ENCODE assay signal across 8 mouse cellular contexts in the genomic region with DNA sequence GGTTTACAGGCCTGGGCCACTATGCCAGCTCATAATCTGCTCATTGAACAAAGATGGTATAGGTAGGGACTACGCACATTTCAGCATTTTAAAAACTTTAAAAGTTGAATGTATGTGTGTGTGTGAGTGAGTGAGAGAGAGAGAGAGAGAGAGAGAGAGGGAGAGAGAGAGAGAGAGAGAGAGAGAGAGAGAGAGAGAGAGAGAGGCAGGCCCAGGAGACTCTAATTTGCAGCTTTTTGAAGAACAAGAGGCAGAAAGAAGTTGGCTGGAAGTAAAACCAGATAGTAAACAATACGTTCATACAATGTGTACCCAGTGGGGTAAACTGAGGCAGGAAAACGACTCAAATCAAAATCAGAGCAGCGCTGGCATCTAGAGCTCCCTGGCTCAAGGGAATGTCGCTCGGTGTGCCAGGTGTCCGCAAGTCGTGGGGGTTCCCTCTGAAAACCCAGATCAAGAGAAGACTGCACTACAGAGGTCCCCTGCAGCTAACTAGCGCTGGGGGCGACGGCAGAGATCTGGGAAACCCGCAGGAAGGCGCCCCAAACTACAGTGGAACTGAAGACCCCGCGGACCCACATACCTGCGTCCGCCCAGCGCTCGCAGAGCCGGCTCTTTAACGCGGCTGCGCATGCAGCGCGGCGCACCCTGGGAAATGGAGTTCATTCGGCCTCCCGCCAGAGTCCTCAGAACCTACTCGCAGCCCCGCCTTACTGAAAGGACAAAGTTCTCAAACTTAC. TPM values are rescaled to one million over a fixed set of nuclear protein-coding genes. Genes with fewer than 3 reads are reported as not detected.
DNase-seq lines count a peak whose midpoint lies in the region; ATAC-seq and TF ChIP-seq lines count a peak whose summit lies in the region.

A gene (minus strand): TSS at position 650 of the 740 bp plus-strand sequence.

- H3K36me3 ChIP-seq in embryonic facial prominence, embryonic 15.5 days, result peaks cover 22% of the 10 kb centered on the region
- H3K36me3 ChIP-seq in kidney, embryonic 14.5 days (ENCODE audit: control insufficient read depth, insufficient read depth, low read length), result no peaks in the 10 kb centered on the region
- H3K36me3 ChIP-seq in limb, embryonic 15.5 days, result peaks cover 23% of the 10 kb centered on the region
- H3K36me3 ChIP-seq in midbrain, postnatal 0 days (ENCODE audit: insufficient read depth, low read length), result peaks cover 7% of the 10 kb centered on the region

- ATAC-seq in embryonic facial prominence, embryonic 15.5 days (ENCODE audit: insufficient number of reproducible peaks, low FRiP score, low TSS enrichment, low read depth), result peak; percentile 88; the same call in 1 of the 2 replicates
- peak; percentile 92 for ATAC-seq in kidney, embryonic 14.5 days (ENCODE audit: low FRiP score, low TSS enrichment)
- peak; percentile 84 for ATAC-seq in limb, embryonic 15.5 days (ENCODE audit: insufficient number of reproducible peaks, low FRiP score, low TSS enrichment, low read depth)
- ATAC-seq in midbrain, postnatal 0 days (ENCODE audit: low FRiP score), result peak; percentile 84

- H3K27ac ChIP-seq in bone marrow macrophage, adult 2 months (ENCODE audit: insufficient read depth, low read depth, low read length), result no peak within 1 kb of the TSS
- no peak within 1 kb of the TSS for H3K27ac ChIP-seq in embryonic facial prominence, embryonic 15.5 days (replicated peaks)
- H3K27ac ChIP-seq in kidney, embryonic 14.5 days (ENCODE audit: low read depth, low read length), result no peak within 1 kb of the TSS
- no peak within 1 kb of the TSS for H3K27ac ChIP-seq in limb, embryonic 15.5 days
- H3K27ac ChIP-seq in midbrain, postnatal 0 days (ENCODE audit: low read depth, low read length), result no peak within 1 kb of the TSS

- no peak for TF ChIP-seq POLR2A in bone marrow macrophage, adult 2 months (IDR thresholded peaks at IDR 0.05; ENCODE audit: borderline replicate concordance, low read depth, low read length)

- peak within 1 kb of the TSS; percentile 56 for H3K4me2 ChIP-seq in embryonic facial prominence, embryonic 15.5 days (replicated peaks)
- H3K4me2 ChIP-seq in kidney, embryonic 14.5 days (replicated peaks; ENCODE audit: low read depth, low read length), result peak within 1 kb of the TSS; percentile 52
- H3K4me2 ChIP-seq in limb, embryonic 15.5 days, result peak within 1 kb of the TSS; percentile 50
- peak within 1 kb of the TSS; percentile 65 for H3K4me2 ChIP-seq in midbrain, postnatal 0 days (ENCODE audit: low read depth, low read length, poor library complexity, severe bottlenecking)

- 3% methylated on average over 30 of the region's 30 CpGs for WGBS in embryonic facial prominence, embryonic 15.5 days
- 2% methylated on average over 30 of the region's 30 CpGs for WGBS in kidney, embryonic 14.5 days
- WGBS in limb, embryonic 15.5 days, result 2% methylated on average over 30 of the region's 30 CpGs
- 3% methylated on average over 30 of the region's 30 CpGs for WGBS in midbrain, postnatal 0 days

- no peaks in the 10 kb centered on the region for H3K9me3 ChIP-seq in embryonic facial prominence, embryonic 15.5 days (replicated peaks)
- no peaks in the 10 kb centered on the region for H3K9me3 ChIP-seq in kidney, embryonic 14.5 days (ENCODE audit: control insufficient read depth, low read length)
- H3K9me3 ChIP-seq in limb, embryonic 15.5 days, result no peaks in the 10 kb centered on the region
- no peaks in the 10 kb centered on the region for H3K9me3 ChIP-seq in midbrain, postnatal 0 days (ENCODE audit: low read length)

- no peaks in the 10 kb centered on the region for H3K27me3 ChIP-seq in embryonic facial prominence, embryonic 15.5 days
- H3K27me3 ChIP-seq in kidney, embryonic 14.5 days (ENCODE audit: control insufficient read depth, insufficient read depth, low read length), result no peaks in the 10 kb centered on the region
- H3K27me3 ChIP-seq in limb, embryonic 15.5 days, result no peaks in the 10 kb centered on the region
- H3K27me3 ChIP-seq in midbrain, postnatal 0 days (ENCODE audit: insufficient read depth, low read length), result no peaks in the 10 kb centered on the region

- H3K4me1 ChIP-seq in bone marrow macrophage, adult 2 months (ENCODE audit: control insufficient read depth, insufficient read depth, low read length), result no peaks in the 10 kb centered on the region
- peaks cover 9% of the 10 kb centered on the region; the same call in 1 of the 2 replicates for H3K4me1 ChIP-seq in embryonic facial prominence, embryonic 15.5 days
- H3K4me1 ChIP-seq in kidney, embryonic 14.5 days (ENCODE audit: control insufficient read depth, insufficient read depth, low read length), result no peaks in the 10 kb centered on the region
- H3K4me1 ChIP-seq in limb, embryonic 15.5 days, result peaks cover 9% of the 10 kb centered on the region
- no peaks in the 10 kb centered on the region for H3K4me1 ChIP-seq in midbrain, postnatal 0 days (ENCODE audit: insufficient read depth, low read length)

- H3K9ac ChIP-seq in embryonic facial prominence, embryonic 15.5 days, result peak within 1 kb of the TSS; percentile 63
- H3K9ac ChIP-seq in kidney, embryonic 14.5 days (ENCODE audit: low read depth, low read length), result peak within 1 kb of the TSS; percentile 68
- H3K9ac ChIP-seq in limb, embryonic 15.5 days, result peak within 1 kb of the TSS; percentile 46
- peak within 1 kb of the TSS; percentile 52; the same call in 1 of the 2 replicates for H3K9ac ChIP-seq in midbrain, postnatal 0 days (replicated peaks; ENCODE audit: low read length, poor library complexity, severe bottlenecking)

- DNase-seq in B cell, adult 2 months, result peak; percentile 84 to 85
- DNase-seq in heart, adult 9 months (ENCODE audit: low spot score in 2 of 2), result peak; percentile 73 to 78
- peak; percentile 84 for DNase-seq in midbrain, postnatal 0 days (ENCODE audit: low spot score)
- peak; percentile 64 to 83 for DNase-seq in spleen, postnatal 14 days (ENCODE audit: low spot score in 2 of 2)

- peak within 1 kb of the TSS; percentile 95 for H3K4me3 ChIP-seq in bone marrow macrophage, adult 2 months (ENCODE audit: insufficient read depth, low read length)
- peak within 1 kb of the TSS; percentile 73 for H3K4me3 ChIP-seq in embryonic facial prominence, embryonic 15.5 days (replicated peaks)
- peak within 1 kb of the TSS; percentile 61 for H3K4me3 ChIP-seq in kidney, embryonic 14.5 days (ENCODE audit: low read length)
- H3K4me3 ChIP-seq in limb, embryonic 15.5 days, result peak within 1 kb of the TSS; percentile 70
- H3K4me3 ChIP-seq in midbrain, postnatal 0 days (ENCODE audit: low read depth, low read length), result peak within 1 kb of the TSS; percentile 65

- TF ChIP-seq CTCF in bone marrow macrophage, adult 2 months (IDR thresholded peaks at IDR 0.05; ENCODE audit: low read depth, low read length), result no peak
- TF ChIP-seq CTCF in midbrain, postnatal 0 days (IDR thresholded peaks at IDR 0.05), result no peak

RNA-seq across cellular contexts. Expression of the gene that starts here (rescaled TPM):
- 4.8 and 6.2 TPM in 2 replicates for polyA plus RNA-seq in bone marrow macrophage, adult 2 months (2012; ENCODE audit: insufficient read depth, insufficient read length, missing spikeins)
- 11.2 and 11.7 TPM in 2 replicates for polyA plus RNA-seq in embryonic facial prominence, embryonic 15.5 days (2015; fragmentation: Nextera tagmentation; extraction: Ambion mirVana)
- 7.1 and 10.4 TPM in 2 replicates for polyA plus RNA-seq in kidney, embryonic 14.5 days (2014; fragmentation: Nextera tagmentation; extraction: Ambion mirVana)
- 10.9 and 12.2 TPM in 2 replicates for polyA plus RNA-seq in limb, embryonic 15.5 days (2015; fragmentation: Nextera tagmentation; extraction: Ambion mirVana)
- total RNA-seq in midbrain, postnatal 0 days (2014; rRNA removed), result 11.8 and 15.5 TPM in 2 replicates
- 3.5 and 4.4 TPM in 2 replicates for polyA plus RNA-seq in midbrain, postnatal 0 days (2015; fragmentation: Nextera tagmentation; extraction: Ambion mirVana)
